Mouse (Mus musculus) adrenal gland, adult 8-10 months (tissue): ENCODE results near the gene Mrps33. TPM values are rescaled to one million over a fixed set of nuclear protein-coding genes. Genes with fewer than 3 reads are reported as not detected.

Source experiments
- DNase-seq: peaks from one replicate; pipeline ENCODE4 v3.0.0; 2022
- total RNA-seq, 4 experiments: library from RNA; stranded (reverse); gene quantifications; 2 replicates each; pipeline ENCODE4 v1.2.4; 2022

The Mrps33 gene
- 10 to 100 TPM; 52.2 to 76.7 (median 72.3) TPM for total RNA-seq

DNA sequence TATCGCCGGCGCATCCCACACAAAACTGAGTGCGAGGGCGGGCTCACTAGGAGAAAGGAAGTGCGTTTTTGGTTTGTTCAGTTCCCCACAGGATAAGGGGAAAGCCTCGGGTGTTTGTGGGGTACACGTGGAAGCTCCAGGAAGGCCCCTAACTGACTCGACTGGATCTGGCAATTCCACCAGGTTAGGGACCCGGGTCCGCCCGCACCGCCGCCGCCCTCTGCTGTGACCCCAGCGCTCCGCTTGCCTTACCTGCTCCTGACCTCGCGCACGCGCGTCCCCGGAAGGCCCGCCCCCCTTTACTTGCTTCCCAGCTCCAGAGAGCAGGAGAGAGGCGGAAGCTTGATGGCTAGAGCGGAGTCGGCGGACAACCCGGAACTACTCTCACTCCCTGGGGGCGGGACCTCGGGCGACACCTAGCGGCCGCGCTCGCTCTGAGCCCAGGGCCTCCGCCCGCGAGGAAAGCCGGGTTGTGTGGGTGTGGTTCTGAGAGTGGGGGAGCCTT, at the start of gene Mrps33:
Gene Mrps33, minus strand, starts transcription at position 377 of the 505 bp plus-strand sequence.
- DNase-seq: peak; percentile 96

DNA sequence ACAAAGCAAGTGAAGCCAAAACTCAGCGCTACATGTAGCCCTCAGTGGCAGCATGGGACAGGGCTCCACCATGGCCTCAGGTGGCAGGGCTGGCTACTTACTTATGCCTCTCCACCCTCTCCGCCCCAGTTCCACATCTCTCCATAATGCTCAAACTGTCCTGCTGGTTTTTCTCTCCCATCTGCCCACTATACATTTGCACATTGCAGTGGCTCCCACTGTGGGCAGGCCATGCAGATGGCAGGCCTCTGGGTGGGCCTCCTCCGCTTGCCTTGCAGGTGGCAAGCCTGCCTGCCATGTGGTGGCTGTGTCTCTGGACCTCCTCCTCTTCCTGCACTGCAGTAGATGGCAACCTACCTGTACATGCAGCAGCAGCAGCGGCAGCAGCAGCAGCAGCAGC, 38.9 kb upstream of the Mrps33 start:
- no peak for DNase-seq

DNA sequence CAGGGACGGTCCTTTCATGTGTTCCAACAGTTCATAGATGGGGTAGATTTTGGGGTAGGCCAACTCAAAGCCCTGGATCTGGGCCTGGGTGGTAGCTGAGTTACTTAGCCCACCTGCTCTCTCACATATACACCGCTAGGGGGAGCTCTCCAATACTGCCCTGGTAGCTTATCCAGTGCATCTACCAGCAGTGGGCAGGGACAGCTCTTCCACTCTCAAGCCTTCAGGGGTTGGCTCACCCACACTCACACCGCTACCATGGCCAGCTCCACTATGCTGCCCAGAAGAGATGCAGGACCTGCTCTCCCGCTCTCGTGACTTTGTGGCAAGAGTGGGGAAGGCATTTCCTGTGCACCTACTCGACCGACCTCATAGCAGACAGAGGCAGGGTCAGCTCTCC, 38.0 kb upstream of the Mrps33 start:
- DNase-seq: peak; percentile 3

DNA sequence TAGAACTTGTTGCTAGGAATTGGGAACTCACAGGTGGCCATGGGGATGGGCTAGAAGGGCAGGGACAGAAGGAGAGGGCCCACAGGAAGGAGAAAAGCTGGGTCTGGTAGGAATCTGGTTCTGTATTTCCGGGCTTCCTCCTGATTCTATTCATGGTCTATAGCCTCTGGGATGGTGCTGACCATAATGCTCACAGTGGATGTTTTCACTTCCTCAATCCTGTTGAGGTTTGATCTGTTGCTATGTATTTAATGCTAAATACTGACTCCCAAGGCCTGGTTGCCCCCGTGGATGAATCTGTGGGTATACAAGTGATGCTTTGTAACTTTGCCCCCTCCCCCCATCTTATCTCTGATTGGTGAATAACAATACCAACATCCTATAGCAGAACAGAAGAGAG, 36.8 kb upstream of the Mrps33 start:
- DNase-seq: no peak

DNA sequence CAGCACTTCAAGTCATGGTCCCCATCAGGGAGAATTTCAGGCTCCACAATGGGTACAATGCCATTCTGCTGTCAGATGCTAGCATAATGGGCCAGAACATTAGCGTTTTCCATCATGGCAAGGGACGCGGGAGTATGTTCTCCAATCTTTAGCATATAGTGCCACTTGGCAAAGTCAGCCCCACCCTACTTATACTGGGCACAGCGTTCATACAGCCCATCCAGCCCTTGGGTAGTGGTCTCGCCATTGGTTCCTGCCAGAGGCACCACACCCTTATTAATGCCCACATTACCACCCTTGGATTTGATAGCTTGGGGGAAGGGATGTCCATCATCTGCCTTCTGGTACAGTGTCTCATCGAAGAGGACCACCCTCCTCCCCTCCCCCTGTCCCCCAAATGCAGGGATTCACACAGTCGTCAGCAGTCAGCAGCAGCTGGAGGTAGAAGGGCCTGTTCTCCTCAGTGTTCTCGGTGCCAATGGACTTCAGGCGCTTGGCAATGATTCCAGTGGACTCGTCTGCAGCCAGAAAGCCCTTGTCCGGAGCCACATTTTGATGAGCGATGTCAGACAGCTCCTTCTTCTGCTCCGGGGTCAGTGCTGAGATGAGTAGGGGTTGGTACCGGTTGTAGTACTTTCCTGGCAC, 33.0 kb upstream of the Mrps33 start:
- no peak for DNase-seq

DNA sequence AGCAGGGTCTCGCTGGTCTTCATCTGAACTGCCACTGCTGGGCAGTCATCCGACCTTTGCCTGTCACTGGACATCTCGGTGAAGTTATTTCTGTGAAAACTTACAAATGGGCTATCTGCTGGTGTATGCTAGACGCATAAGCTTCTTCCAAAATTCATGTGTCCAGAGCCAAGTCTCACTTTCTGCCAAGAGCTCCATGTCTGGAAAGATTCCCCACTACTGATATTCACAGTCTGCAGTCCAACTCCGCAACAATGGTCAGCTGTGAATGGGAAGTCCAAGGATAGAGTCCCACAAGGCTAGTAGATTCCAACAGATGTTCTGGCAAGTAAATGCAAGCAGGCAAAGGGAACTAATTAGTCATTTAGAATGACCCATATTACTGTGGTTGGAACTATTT, 17.9 kb upstream of the Mrps33 start:
- DNase-seq: no peak

DNA sequence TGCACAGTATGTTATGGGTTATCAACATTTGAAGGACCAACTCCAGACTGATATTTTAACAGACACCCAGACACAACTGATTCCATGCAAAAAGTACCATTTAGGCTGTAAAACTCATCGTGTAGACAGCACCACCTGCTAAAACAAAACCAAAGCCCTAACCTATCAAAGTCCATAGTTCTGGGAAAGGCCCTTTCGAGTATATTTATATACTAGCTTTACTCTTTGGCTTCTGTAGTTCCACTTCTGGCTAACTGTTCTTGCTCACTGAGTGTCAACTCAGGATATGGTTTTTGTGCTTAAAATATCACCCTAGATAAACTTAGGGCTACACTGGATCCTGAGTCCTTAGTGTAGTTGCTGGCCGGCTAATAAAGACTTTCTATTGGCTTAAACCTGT, 10.5 kb upstream of the Mrps33 start:
- no peak for DNase-seq

DNA sequence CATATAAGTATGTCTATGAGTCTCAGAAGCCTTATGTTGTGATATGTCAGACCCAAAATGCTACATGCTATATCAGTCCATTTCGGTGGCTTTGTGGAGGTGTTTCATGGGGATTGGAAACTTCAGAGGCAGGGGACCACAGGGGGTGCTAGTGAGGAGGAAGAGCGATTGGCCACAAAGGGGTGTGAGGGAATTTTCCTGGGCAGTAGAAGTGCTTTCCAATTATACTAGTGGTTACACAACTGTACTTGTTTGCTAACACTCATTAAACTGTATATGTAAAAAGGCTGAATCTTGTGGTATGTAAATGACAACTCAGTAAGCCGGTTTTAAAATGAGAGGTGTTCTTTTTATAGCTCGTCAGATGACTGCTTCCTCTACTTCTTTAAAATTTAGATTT, 8.1 kb upstream of the Mrps33 start:
- DNase-seq: no peak

DNA sequence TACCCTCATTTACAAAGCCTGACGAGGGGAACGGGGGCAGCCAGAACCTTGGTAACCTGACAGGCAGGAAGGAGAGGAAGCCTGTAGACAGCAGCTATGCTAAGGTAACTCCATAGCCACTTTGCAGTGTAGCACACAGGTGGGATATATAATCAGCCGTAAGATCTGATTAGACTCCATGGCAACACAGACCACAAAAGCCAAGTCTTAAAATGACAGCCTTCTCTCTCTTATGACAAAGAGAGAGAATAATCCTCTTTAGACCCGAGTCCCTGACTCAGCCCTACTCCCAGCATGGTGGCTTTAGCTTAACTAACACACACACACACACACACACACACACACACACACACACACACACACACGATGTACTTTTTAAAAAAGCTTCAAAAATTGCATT, 2.3 kb downstream of the Mrps33 start:
- DNase-seq: no peak

DNA sequence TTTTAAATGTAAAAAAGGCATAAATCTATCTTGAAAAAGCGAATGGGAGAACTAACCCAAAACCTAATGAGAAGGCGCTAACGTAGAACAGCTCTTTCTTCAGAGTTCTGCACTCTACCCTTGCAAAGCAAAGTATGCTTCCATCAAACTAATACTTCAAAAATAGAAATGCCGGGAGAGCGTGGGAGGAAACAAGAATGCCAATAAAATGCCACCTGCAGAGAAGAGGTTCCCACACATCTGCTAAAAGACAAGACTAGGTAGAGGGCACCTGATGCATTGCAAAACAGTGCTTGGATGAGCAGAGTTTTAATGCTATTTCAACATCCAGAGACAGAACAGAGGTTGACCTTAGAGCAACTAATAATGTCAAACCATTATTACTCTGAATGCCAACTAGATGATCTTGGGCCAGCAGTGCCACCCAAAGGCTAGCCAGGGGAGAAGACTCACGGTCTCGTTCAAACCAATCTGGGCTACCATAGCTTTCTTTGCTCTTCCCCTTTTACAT, 3.7 kb downstream of the Mrps33 start:
- no peak for DNase-seq

DNA sequence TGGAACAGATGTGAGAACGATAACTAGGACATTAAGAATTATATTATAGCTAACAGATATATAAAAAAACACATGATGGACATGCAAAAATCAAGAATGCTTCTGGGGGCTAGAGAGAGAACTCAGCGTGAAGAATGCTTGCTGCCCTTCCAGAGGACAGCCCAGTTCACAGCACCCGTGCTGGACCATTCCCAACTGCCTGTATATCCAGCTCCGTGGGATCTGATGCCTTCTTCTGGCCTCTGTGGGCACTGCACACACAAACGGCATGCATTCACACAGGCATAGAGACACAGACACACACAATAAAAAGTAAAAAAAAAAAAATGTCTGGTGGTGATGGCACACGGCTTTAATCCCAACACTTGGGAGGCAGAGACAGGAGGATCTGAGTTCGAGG, 4.5 kb downstream of the Mrps33 start:
- DNase-seq: no peak

DNA sequence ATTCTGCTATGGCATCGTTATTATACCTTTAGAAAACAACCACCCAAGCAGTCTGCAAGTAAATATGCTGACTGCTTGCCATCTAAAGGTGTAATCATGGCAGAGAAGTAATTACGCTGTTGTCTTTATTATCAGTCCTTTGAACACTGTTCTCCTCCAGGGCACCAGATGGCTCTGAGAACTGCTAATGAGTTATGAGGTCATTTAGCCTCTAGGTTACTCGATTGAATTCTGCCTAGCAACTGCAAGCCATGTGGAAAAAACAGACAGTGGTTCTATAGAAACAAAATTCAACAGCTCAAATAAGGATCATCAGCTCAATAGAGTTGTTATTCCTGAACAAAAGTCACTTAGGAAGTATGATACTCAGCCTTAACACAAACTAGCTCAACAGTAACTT, 4.9 kb downstream of the Mrps33 start:
- no peak for DNase-seq

DNA sequence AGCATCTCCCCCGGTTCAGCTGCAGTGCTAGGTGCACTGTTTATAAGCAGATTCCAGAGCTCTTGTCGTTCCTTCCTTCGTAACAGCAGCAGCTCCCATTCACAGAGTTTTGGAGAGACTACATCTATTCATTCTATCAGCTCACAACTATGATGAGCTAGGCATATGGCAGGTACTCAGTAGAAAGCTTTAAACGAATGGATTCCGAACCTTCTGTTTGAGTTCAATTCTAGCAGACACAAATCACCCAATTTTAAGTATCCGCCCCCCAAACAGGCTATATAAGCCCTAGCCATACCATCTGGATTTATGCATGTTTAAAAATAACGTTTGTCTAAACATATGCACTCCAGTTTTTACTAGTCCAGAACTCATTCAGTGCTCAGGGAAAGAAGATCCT, 9.8 kb downstream of the Mrps33 start:
- no peak for DNase-seq

DNA sequence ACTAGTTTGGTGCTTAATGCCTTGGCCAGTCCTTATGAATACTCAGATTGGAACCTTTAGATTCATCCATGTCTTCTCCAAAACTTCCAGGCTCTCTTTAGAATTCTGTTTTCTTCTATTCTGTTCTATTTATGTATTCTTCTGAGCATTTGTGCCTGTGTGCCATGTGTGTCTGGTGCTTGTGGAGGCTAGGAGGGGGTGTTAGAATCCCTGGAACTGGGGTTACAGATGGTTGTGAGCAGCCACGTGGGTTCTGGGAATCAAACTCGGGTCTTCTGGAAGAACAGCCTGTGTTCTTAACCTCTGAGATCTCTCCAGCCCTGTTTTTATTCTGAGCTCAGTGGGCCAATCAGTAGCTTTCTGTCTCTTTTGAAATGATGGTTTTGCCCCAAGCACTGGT, 13.7 kb downstream of the Mrps33 start:
- DNase-seq: no peak

DNA sequence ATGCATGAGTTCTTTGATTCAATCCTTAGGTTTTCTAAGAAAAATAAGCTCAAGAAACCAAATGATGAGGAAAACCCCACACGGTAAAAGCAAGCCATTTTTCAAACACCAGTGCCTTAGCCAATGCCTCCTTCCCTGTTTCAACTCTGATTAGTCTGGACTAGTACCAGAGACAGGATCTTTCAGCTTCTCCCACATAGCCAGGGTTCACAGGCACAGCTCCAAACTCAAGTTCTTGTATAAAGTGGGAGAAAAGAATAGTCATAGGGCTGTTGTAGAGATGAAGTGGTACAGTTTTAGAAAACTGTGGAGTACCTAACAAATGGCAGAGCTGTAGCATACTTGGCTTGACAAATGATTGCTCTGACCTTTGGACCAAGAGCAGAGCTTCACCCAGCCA, 14.6 kb downstream of the Mrps33 start:
- DNase-seq: no peak

DNA sequence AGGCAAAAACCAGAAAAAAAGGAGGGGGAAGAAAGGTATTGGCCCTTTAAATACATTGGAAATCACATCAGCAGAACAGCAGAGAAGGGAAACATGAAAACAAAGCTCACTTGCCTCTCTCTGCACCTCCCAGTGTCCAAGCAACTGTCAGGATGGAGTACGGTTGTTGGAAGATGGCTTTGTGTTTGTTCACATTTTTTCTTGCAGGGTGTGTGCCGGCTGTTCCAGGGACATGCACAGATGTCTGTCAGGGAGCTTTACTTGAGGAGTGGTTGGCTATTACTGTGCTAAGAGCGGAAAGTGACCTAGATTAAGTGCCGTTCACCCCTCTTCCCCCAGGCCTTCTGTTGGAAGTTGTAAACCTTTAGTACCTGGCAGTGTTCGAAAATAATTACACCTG, 19.0 kb downstream of the Mrps33 start:
- no peak for DNase-seq

DNA sequence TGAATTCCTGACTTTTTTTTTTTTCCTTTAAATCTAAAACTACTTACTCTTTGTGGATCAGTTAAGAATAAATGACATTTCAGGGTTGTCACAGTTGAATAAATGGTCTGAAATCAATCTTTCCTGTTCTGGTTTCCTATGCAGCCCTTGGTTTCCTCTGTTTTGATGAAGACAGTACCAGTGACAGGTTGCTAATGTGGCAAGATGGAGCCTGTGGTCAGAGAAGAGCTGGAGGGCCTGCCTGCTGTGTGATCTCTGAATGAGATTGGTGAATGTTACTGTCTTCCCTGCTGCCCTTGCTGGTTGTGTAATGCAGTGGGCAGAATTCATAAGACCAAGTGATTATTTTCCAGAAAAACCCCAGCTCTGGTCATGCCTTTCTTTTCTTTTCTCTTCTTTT, 22.4 kb downstream of the Mrps33 start:
- no peak for DNase-seq

DNA sequence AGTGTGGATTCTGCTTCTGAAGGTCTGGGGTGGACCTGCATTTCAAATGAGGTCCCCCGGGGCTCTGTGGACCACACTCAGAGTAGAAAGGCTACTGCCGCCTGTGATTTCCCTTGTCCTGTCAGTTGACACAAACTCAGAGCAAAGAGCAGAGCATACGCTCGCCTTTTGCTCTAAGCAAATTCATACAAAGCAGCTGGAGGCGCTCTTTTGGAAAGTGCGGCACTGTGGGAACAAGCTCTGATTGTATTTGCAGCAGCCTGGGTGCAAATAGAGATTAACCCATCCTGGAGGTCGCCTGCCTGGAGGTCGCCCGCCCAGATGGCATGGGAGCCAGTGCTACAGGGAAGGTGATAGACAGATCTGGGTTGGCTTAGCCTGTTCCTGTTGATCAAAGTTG, 23.0 kb downstream of the Mrps33 start:
- DNase-seq: no peak

DNA sequence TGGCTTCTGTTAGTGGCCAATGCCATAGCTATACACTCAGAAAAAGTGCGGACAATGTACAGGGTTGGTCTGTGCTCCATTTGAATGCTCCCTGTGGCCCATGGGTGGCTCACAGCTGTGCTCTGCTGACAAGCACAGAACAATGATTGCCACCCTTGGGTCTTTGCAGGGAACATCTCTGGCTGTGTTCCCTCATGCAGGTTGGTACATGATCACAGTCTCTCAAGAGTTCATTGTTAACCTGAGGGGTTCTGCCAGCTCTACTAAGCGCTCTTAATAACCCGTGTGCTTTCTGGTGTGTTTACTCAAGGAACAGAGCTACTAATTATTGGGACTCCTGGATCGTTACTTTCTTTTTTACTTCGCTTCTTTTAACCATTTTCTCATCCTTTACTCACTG, 24.8 kb downstream of the Mrps33 start:
- DNase-seq: no peak

DNA sequence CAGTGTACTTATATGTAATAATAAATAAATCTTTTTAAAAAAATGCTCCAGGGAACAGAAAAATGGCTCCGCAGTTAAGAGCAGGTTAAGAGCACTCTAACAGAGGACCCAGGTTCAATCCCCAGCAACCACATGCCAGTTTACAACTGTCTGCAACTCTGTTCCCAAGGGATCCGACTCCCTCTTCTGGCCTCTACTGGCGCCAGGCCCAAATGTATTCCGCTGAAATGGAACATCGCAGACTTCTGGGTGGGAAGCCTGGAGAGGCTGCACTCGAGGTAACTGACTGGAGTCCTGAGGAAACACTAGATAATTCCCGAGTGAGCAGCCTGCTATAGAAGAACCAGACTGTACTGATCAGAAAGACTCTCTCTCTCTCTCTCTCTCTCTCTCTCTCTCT, 27.3 kb downstream of the Mrps33 start:
- no peak for DNase-seq

DNA sequence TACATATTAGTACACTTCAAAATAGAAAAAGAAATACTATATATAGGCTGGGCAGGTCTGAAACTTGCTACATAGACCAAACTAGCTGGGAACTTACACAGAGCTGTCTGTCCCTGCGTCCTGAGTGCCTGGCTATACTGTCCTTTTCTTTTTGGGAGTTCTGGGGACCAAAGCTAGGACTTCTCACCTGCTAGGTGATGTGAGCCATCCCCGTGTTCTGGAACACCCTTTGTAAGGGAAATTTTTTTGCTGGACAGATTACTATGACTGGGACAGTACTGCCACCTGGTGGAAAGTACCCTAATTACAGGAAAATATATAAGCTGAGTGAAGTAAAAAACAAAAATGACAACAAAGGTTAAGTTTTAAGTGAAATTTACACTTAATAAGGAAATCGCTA, 28.2 kb downstream of the Mrps33 start:
- no peak for DNase-seq

DNA sequence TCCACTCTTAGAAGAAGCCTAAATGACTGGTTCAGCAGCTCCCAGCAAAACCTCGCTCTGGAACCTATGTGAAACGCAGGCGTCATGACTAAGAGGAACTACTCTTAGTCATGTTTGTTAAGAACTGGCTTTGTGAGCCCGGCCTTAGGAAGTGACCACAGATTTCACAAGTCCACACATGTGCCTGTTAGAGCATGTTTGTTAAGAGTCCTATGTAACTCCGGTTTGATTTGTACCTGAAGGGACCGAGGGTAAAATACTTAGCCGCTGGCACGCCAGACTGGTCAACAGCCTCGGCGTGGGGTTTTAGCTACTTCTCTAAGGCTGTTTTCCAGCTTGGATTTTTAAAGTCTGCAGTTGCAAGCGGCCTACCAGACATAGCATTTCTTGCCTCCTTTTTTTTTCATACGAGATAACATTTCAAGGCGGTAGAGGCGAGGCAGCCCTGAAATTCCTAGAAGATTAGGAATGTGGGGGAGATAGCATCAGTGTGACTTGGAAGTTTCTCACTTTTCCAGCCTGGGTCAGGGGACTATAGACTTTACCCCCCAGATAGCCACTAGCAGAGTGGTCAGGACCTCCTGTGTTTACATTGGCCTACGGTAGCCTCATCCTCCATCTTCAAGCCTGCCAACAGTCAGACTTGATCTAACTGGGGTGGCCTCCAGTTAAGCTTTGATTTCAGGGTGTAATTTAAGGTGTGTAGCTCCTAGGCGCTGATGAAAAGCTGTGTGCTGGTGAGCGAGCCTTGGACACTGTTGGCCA, 28.8 kb downstream of the Mrps33 start:
- no peak for DNase-seq

DNA sequence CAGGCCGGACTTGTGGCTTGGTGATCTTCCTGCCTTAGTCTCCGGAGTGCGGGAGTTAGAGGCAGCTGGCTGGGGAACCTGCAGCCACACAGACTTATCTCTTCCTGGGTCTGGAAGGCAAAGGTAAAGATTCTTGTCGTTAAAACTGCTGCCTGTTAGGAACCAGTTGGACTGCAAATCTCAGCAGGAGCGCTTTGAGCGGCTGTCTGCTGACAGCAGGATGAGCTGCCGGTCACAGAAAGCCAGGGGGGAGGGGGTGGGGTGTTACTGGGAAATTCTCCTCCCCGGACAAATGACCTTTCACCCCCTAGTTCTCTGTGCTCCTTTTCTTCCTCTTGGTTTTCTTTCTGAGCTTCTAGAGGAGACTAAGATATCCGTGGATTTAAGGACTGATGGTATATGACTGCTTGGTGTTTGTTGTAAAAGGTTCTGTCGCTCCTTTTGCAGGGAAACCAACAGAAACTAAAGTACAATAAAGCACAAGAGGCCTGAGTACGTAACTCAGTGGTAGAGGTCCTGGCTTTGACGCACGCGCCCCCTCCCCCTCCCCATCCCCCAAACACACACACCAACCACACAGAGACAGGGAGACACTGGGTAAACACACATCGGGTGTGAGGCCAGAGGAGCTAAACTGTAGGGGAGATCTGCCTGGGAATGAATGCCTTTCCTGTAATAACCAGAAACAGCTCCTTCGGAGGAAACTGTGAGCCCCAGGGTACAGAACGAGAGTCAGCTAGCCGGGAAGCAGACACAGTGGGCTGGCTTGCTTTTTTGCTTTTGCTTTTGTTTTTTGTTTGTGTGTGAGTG, 29.7 kb downstream of the Mrps33 start:
- no peak for DNase-seq
